Mouse (Mus musculus) lung, adult 2 months (tissue): Measurements from ENCODE around the gene Fam189a1. TPM values are rescaled to one million over a fixed set of nuclear protein-coding genes. Genes with fewer than 3 reads are reported as not detected.

ENCODE experiments used
- DNase-seq: peaks from one replicate; pipeline ENCODE4 v3.0.0; 2022
- H3K4me1 ChIP-seq: fragments of 200-500 bp; 2 replicates; pipeline ENCODE4 v1.6.1; 2011; ENCODE audit warnings: low read length; ENCODE audit not compliant: control insufficient read depth, insufficient read depth
- H3K4me3 ChIP-seq: fragments of 200-500 bp; replicated peaks from 2 replicates; pipeline ENCODE3; 2011; ENCODE audit warnings: low read depth, mild to moderate bottlenecking, control low read depth, low read length; ENCODE audit errors: extremely low read depth
- CTCF ChIP-seq: fragments of 200-500 bp; IDR thresholded peaks from 2 replicates; pipeline ENCODE4 v1.5.1; 2011; ENCODE audit warnings: mild to moderate bottlenecking, low read length, control low read depth; ENCODE audit not compliant: insufficient read depth
- POLR2A ChIP-seq: fragments of 200-500 bp; IDR thresholded peaks from 2 replicates; pipeline ENCODE4 v1.6.1; 2011; ENCODE audit warnings: low read depth, mild to moderate bottlenecking, control low read depth, low read length, borderline replicate concordance; ENCODE audit errors: extremely low read depth
- WGBS: fragments of 180-500 bp; shearing (Covaris S2); methylation state at CpG from one replicate; pipeline ENCODE4 v1.1.7; 2018; 5-methylcytosine and 5-hydroxymethylcytosine counted together
- polyA plus RNA-seq: library from polyadenylated mRNA; depleted of rRNA; stranded (reverse); fragments of >200 nt; gene quantifications from 2 replicates; pipeline ENCODE4 v1.2.3, GENCODE M21; 2012

The Fam189a1 gene
- polyA plus RNA-seq, 1 experiment, result 2.8 TPM

DNA sequence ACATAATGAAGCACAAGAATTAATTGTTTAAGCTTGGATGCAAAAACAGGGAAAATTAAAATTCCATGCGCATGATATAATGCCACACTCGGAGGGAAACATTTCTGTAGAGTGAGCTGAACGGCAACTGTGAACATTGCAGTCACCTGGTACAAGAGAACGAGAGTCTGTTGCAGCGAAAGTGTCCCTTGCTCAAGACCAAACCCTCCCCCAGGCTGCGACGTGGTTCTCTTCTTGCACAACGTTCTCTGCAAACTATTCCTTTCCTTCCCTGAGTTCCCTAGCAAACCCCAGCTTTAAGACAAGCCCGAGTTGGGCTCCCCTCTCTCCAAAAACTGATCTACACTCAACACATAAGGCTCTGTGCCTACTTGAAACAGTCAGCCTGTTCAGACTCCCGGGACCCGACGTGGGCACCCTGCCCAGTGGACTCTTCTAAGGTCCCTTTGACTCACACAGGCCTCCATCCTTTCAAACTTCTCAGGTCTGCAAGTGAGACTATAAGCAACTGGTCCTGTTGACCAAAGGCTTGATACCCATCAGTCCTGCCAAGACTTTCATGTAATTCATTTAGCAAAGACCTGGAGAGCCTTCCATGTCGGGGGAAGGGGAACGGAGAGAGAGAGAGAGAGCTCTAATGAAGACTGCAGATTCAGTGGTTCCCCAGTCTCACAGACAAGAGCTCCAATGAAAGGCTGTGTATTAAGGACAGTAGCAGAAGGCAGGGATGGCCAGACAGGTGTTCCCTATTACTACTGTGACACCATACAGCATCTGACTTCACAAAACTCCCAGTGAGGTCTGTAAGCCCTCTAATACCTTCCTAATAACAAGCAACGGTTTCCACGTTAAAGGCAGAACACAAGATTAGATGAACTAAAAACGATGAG lies 51.9 kb downstream of the Fam189a1 start:
- Histone ChIP-seq H3K4me1 (no peaks in the 10 kb centered on the region), H3K4me3 (no peak overlapping the region)
- 76% methylated on average over 17 of the region's 17 CpGs for WGBS
- DNase-seq, result no peak
- no peak for TF ChIP-seq POLR2A
- no peak for TF ChIP-seq CTCF

DNA sequence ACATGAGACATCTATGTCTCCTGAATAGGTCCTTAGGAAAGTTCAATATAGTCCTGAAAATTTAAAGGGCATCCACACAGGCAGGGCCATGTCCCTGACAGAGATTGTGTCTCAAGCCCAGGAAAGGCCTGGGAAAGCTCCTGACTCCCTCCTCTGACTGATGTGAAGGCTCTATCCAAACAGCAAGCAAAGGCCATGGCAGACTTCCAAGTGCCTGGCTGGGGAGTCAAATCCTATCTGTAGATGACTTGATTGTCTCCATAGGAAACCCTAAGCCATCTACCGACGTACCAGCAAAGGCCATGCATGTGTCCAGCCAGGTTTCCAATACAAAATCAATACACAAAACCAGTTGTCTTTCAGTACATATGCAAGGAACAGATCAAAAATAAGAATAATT lies 54.7 kb downstream of the Fam189a1 start:
- TF ChIP-seq POLR2A (no peak), CTCF (no peak)
- Histone ChIP-seq H3K4me1 (no peaks in the 10 kb centered on the region), H3K4me3 (no peak overlapping the region)
- WGBS, result 86% methylated on average over 2 of the region's 2 CpGs
- DNase-seq, result no peak

DNA sequence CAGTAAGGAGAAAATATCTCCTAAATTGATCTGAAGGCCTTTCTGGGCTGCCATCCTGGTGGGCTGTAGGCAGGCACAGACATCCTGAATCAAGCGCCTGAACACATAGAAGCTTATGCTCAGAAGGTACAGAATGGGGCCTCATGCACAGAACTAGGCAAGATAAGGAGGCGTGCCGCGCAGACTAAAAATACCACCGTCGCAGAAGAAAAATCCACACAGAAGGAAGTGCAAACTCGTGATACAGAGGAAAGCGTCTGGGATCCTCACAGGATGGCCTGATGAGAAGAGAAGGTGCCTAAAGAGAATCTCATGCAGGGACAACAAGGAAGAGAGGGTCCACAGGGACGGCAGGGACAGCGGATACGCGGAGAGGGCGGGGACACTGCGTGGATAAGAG lies 58.7 kb downstream of the Fam189a1 start:
- WGBS, result 76% methylated on average over 14 of the region's 14 CpGs
- H3K4me1 ChIP-seq, result no peaks in the 10 kb centered on the region
- DNase-seq, result no peak
- TF ChIP-seq CTCF (no peak), POLR2A (no peak)
- H3K4me3 ChIP-seq, result no peak overlapping the region

DNA sequence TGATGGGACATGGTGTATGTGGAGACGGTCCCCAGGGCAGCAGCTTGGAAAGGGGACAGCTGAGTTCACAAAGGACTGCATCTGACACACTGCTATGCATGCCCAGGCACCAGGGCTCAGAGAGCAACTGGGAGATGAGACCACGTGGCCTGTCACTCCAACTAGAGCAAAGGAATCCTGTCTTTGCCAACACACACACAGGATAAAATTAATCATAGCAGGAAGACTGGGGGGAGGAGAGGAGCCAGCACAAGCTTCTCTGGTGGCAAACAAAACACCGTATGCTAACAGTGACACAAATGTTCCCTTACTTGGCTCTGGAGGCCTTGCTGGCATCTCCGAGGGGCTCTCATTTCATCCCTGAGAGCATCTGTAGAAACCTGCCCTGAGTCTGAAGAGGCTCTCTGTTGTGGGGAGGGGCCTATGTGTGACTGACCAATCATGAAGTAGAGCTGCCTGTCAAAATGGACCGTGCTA lies 60.7 kb downstream of the Fam189a1 start:
- Histone ChIP-seq H3K4me1 (no peaks in the 10 kb centered on the region), H3K4me3 (no peak overlapping the region)
- TF ChIP-seq CTCF, result no peak
- no peak for TF ChIP-seq POLR2A
- 31% methylated on average over 5 of the region's 5 CpGs for WGBS
- no peak for DNase-seq

DNA sequence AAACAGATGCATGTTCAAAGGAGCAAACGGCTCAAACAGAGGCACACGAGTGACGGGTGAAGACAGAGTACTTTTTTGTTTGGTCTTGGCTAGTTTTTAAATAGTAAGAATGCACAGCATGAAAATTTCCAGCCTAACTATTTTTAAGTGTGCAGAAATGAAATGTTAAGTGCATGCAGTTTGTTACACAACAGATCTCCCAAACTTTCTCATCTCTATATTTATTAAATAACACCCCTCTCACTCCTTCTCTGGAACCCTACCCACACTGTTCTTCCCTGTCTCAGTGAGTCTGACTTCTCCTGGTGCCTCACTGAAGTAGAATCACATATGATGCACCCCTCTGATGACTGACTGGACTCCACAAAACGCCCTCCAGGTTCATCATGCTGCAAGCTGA lies 63.1 kb downstream of the Fam189a1 start:
- WGBS, result 63% methylated on average over 4 of the region's 4 CpGs
- no peaks in the 10 kb centered on the region for H3K4me1 ChIP-seq
- no peak for TF ChIP-seq CTCF
- H3K4me3 ChIP-seq, result no peak overlapping the region
- no peak for DNase-seq

DNA sequence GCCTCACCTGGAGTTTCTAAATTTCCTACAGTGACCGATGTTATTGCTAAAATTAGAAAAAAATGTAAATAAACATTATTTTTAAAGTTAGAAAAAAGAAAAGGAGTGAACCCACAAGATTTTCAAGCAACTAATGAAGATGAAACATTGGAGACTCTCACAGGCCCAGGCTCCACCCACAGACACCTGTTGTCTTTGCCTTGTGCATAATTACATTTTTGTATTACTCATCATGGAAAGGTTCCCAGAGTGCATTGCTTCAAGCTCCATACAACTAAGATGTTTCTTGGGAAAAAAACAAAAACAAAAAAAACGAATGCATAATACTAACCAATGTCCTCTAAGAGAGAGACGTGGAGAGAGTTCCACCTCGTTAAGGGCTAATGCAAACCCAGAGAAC lies 64.9 kb downstream of the Fam189a1 start:
- WGBS, result 75% methylated on average over 4 of the region's 4 CpGs
- H3K4me3 ChIP-seq, result no peak overlapping the region
- no peak for DNase-seq
- no peaks in the 10 kb centered on the region for H3K4me1 ChIP-seq
- TF ChIP-seq CTCF (no peak), POLR2A (no peak)

DNA sequence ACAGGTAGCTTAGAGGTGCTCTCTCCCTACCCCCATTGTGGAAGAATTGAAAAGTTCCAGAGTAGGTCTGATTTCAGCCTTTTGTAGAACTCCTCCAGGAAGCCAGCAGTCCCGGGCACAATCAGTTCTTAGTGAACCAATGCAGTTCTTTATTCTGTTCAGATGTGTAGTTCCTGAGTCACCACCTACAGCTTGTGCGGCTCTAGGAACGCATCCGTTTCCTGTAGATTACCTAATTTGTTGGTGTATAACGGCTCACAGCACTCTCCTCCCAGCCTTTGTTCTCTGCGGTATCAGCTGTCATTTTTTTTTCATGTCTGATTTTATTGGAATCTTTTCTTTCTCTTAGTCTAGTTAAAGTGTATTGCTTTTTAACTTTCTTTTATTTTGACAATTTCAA lies 70.4 kb downstream of the Fam189a1 start:
- no peak for DNase-seq
- Histone ChIP-seq H3K4me3 (no peak overlapping the region), H3K4me1 (no peaks in the 10 kb centered on the region)
- TF ChIP-seq POLR2A (no peak), CTCF (no peak)
- WGBS, result 47% methylated on average over 6 of the region's 6 CpGs

DNA sequence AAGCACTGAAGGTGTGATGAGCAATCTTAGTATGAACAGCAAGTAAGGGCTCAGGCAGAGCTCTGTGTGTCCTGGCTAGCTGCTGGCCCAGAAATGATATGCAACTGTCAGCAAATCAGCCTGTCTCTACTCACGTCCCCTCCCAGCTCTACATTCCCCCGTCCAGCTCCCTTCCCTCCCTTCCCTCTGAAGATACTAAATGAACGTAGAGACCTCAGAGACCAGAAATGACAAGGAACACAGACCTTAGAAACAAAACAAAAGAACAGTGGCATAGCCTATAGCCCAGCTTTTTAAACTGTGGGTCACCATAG lies 73.6 kb downstream of the Fam189a1 start:
- 54% methylated on average over 3 of the region's 3 CpGs for WGBS
- no peak overlapping the region for H3K4me3 ChIP-seq
- no peak for DNase-seq
- no peak for TF ChIP-seq POLR2A
- TF ChIP-seq CTCF, result no peak
- no peaks in the 10 kb centered on the region for H3K4me1 ChIP-seq

DNA sequence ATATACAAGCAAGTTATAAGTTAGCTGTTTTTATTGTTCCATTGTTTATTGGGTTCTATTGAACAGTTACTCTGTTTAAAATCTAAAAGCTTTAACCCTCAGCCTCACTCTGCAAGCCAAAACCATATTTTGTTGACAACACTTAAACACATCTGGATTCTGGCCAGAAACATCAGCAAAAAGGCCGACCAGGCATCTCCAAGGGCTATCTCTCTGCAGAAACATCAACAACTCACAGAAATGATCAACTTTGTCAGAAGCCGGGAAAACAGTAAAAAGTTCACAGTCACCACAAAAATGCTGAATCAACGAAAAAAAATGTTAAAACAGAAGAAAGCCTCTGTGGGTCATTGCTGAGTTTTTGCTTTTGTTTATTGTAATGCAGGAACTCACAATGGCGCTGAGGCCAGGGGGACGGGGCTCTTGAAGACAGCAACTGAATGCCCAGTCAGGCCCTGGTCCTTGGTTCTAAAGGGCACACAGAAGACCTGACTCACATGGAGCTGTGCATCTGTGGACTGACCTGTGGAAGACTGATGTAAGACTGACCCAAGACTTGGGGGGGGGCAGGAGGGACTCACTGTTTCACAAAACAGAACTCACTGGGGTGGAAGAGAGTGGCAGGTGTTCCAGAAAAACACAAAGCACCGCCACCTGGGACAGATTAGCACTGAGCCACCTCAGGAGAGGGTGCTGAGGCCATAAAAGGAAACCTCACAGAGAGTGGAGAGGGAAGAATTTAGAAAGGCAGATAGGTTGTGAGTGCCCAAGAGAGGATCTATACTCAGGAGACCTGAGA lies 74.2 kb downstream of the Fam189a1 start:
- DNase-seq, result no peak
- 50% methylated on average over 6 of the region's 6 CpGs for WGBS
- TF ChIP-seq POLR2A (no peak), CTCF (no peak)
- H3K4me3 ChIP-seq, result no peak overlapping the region
- H3K4me1 ChIP-seq, result no peaks in the 10 kb centered on the region

DNA sequence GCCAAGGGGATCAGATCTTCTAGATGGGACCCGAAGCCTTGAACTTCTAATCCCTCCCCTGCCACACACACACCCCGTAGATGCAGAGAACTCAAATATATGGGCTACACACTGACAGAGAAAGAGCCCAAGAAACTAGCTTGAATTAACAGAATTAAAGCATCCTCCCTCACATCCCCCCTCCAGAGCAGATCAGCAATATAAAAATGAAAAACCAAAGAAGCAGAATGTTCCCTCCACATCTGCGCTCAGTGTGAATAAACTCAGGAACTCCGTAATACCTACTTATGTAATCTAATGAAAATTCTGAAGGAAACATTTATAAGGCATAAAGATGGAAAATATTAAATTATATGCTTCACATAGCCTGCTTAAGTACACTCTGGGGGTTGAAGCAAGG lies 80.2 kb downstream of the Fam189a1 start:
- TF ChIP-seq POLR2A (no peak), CTCF (no peak)
- WGBS, result 93% methylated on average over 4 of the region's 4 CpGs
- Histone ChIP-seq H3K4me3 (no peak overlapping the region), H3K4me1 (no peaks in the 10 kb centered on the region)
- DNase-seq, result no peak
